Mouse (Mus musculus): ENCODE measurements at regions not wholly inside any gene's neighbourhood (a gene's known extent, or its start where the extent isn't known, plus 50 kb on each side); places are given as distances from the start of the nearest gene placed in this dataset.

GRCm38 (mm10) chr15:62460724-62461123 is 1384.3 kb downstream of the Gsdmc2 start:
- Histone ChIP-seq H3K4me1 (ENCODE audit: insufficient read depth) (no peaks in the 10 kb centered on the region), H3K9ac (replicated peaks) (no peak overlapping the region), H3K4me2 (ENCODE audit: low read depth, low read length) (no peak overlapping the region), H3K27ac (ENCODE audit: low read depth) (no peak overlapping the region), H3K36me3 (replicated peaks; ENCODE audit: insufficient read depth, low read length) (no peaks in the 10 kb centered on the region), H3K9me3 (ENCODE audit: low read length) (no peaks in the 10 kb centered on the region), H3K4me3 (ENCODE audit: low read depth, low read length) (no peak overlapping the region), H3K27me3 (ENCODE audit: insufficient read depth, low read length) (no peaks in the 10 kb centered on the region)
- TF ChIP-seq CTCF (IDR thresholded peaks at IDR 0.05; ENCODE audit: low read depth) (no peak), EP300 (IDR thresholded peaks at IDR 0.05; ENCODE audit: low read depth) (no peak)
- no peak for DNase-seq
- no peak for ATAC-seq
- WGBS (ENCODE audit: insufficient replicate concordance) = 80% methylated on average over 2 of the region's 2 CpGs

- Histone ChIP-seq H3K27me3 (ENCODE audit: insufficient read depth, low read length) (no peaks in the 10 kb centered on the region), H3K36me3 (replicated peaks; ENCODE audit: insufficient read depth, low read length) (no peaks in the 10 kb centered on the region), H3K4me3 (ENCODE audit: low read depth, low read length) (no peak overlapping the region), H3K4me2 (ENCODE audit: low read depth, low read length) (no peak overlapping the region), H3K4me1 (ENCODE audit: insufficient read depth) (no peaks in the 10 kb centered on the region), H3K9me3 (ENCODE audit: low read length) (no peaks in the 10 kb centered on the region), H3K9ac (replicated peaks) (no peak overlapping the region), H3K27ac (ENCODE audit: low read depth) (no peak overlapping the region)
- ATAC-seq = no peak
- TF ChIP-seq CTCF (IDR thresholded peaks at IDR 0.05; ENCODE audit: low read depth) (no peak), EP300 (IDR thresholded peaks at IDR 0.05; ENCODE audit: low read depth) (no peak)
- no peak for DNase-seq
- whole genome bisulfite sequencing (ENCODE audit: insufficient replicate concordance) = 69% methylated on average over 6 of the region's 6 CpGs
Measured at GRCm38 (mm10) chr15:62460026-62460607, 1384.9 kb downstream of the Gsdmc2 start.

GRCm38 (mm10) chr15:62457990-62458389 is 1387.0 kb downstream of the Gsdmc2 start:
- Histone ChIP-seq H3K9ac (replicated peaks) (no peak overlapping the region), H3K4me3 (ENCODE audit: low read depth, low read length) (no peak overlapping the region), H3K4me2 (ENCODE audit: low read depth, low read length) (no peak overlapping the region), H3K36me3 (replicated peaks; ENCODE audit: insufficient read depth, low read length) (no peaks in the 10 kb centered on the region), H3K4me1 (ENCODE audit: insufficient read depth) (no peaks in the 10 kb centered on the region), H3K27me3 (ENCODE audit: insufficient read depth, low read length) (no peaks in the 10 kb centered on the region), H3K27ac (ENCODE audit: low read depth) (no peak overlapping the region), H3K9me3 (ENCODE audit: low read length) (no peaks in the 10 kb centered on the region)
- ATAC-seq = no peak
- WGBS (ENCODE audit: insufficient replicate concordance) = 33% methylated on average over 2 of the region's 2 CpGs
- no peak for TF ChIP-seq EP300 (IDR thresholded peaks at IDR 0.05; ENCODE audit: low read depth)
- TF ChIP-seq CTCF (IDR thresholded peaks at IDR 0.05; ENCODE audit: low read depth) = no peak
- no peak for DNase-seq

GRCm38 (mm10) chr15:62457051-62457664 is 1387.8 kb downstream of the Gsdmc2 start:
- H3K4me1 ChIP-seq (ENCODE audit: insufficient read depth) = no peaks in the 10 kb centered on the region
- no peaks in the 10 kb centered on the region for H3K27me3 ChIP-seq (ENCODE audit: insufficient read depth, low read length)
- no peak overlapping the region for H3K9ac ChIP-seq (replicated peaks)
- no peak for ATAC-seq
- TF ChIP-seq EP300 (IDR thresholded peaks at IDR 0.05; ENCODE audit: low read depth) = no peak
- no peak for TF ChIP-seq CTCF (IDR thresholded peaks at IDR 0.05; ENCODE audit: low read depth)
- H3K4me3 ChIP-seq (ENCODE audit: low read depth, low read length) = no peak overlapping the region
- H3K27ac ChIP-seq (ENCODE audit: low read depth) = no peak overlapping the region
- no peaks in the 10 kb centered on the region for H3K9me3 ChIP-seq (ENCODE audit: low read length)
- no peak overlapping the region for H3K4me2 ChIP-seq (ENCODE audit: low read depth, low read length)
- H3K36me3 ChIP-seq (replicated peaks; ENCODE audit: insufficient read depth, low read length) = no peaks in the 10 kb centered on the region
- 70% methylated on average over 4 of the region's 4 CpGs for WGBS (ENCODE audit: insufficient replicate concordance)
- DNase-seq = no peak

GRCm38 (mm10) chr15:62456020-62456419 is 1389.0 kb downstream of the Gsdmc2 start:
- Histone ChIP-seq H3K9ac (replicated peaks) (no peak overlapping the region), H3K4me2 (ENCODE audit: low read depth, low read length) (no peak overlapping the region), H3K4me3 (ENCODE audit: low read depth, low read length) (no peak overlapping the region), H3K36me3 (replicated peaks; ENCODE audit: insufficient read depth, low read length) (no peaks in the 10 kb centered on the region), H3K27me3 (ENCODE audit: insufficient read depth, low read length) (no peaks in the 10 kb centered on the region), H3K4me1 (ENCODE audit: insufficient read depth) (no peaks in the 10 kb centered on the region), H3K27ac (ENCODE audit: low read depth) (no peak overlapping the region), H3K9me3 (ENCODE audit: low read length) (no peaks in the 10 kb centered on the region)
- 67% methylated on average over 1 of the region's 1 CpGs for WGBS (ENCODE audit: insufficient replicate concordance)
- DNase-seq (no peak), ATAC-seq (no peak)
- TF ChIP-seq CTCF (IDR thresholded peaks at IDR 0.05; ENCODE audit: low read depth) = no peak
- no peak for TF ChIP-seq EP300 (IDR thresholded peaks at IDR 0.05; ENCODE audit: low read depth)

GRCm38 (mm10) chr15:62448116-62448515 is 1396.9 kb downstream of the Gsdmc2 start:
- Histone ChIP-seq H3K9me3 (ENCODE audit: low read length) (no peaks in the 10 kb centered on the region), H3K4me2 (ENCODE audit: low read depth, low read length) (no peak overlapping the region), H3K27ac (ENCODE audit: low read depth) (no peak overlapping the region), H3K27me3 (ENCODE audit: insufficient read depth, low read length) (no peaks in the 10 kb centered on the region), H3K9ac (replicated peaks) (no peak overlapping the region), H3K4me1 (ENCODE audit: insufficient read depth) (no peaks in the 10 kb centered on the region), H3K36me3 (replicated peaks; ENCODE audit: insufficient read depth, low read length) (no peaks in the 10 kb centered on the region), H3K4me3 (ENCODE audit: low read depth, low read length) (no peak overlapping the region)
- 75% methylated on average over 3 of the region's 3 CpGs for WGBS (ENCODE audit: insufficient replicate concordance)
- TF ChIP-seq EP300 (IDR thresholded peaks at IDR 0.05; ENCODE audit: low read depth) = no peak
- TF ChIP-seq CTCF (IDR thresholded peaks at IDR 0.05; ENCODE audit: low read depth) = no peak
- no peak for DNase-seq
- ATAC-seq = no peak
